8 mouse cellular contexts compared by ENCODE assay signal in genomic region chr16:94227328-94228018, GRCm38 (mm10).
DNase-seq lines count a peak whose midpoint lies in the region; ATAC-seq lines count a peak whose summit lies in the region.

No protein-coding gene starts in this region.

- H3K9ac ChIP-seq in forebrain, embryonic 14.5 days (ENCODE audit: low read length), result no peak overlapping the region
- H3K9ac ChIP-seq in hindbrain, embryonic 12.5 days, result no peak overlapping the region

- peaks cover 18% of the 10 kb centered on the region for H3K27me3 ChIP-seq in forebrain, embryonic 14.5 days (replicated peaks; ENCODE audit: control insufficient read depth, insufficient read depth, low read length)
- peaks cover 91% of the 10 kb centered on the region for H3K27me3 ChIP-seq in hindbrain, embryonic 12.5 days

- peaks cover 13% of the 10 kb centered on the region for H3K4me1 ChIP-seq in forebrain, embryonic 14.5 days (ENCODE audit: control insufficient read depth, insufficient read depth, low read length)
- H3K4me1 ChIP-seq in hindbrain, embryonic 12.5 days, result peaks cover 20% of the 10 kb centered on the region

- H3K36me3 ChIP-seq in forebrain, embryonic 14.5 days (ENCODE audit: control insufficient read depth, insufficient read depth, low read length), result no peaks in the 10 kb centered on the region
- H3K36me3 ChIP-seq in hindbrain, embryonic 12.5 days, result peaks cover 4% of the 10 kb centered on the region; the same call in 1 of the 2 replicates

- DNase-seq in MN1 (ENCODE audit: low spot score), result peak; percentile 76
- DNase-seq in cerebellum, adult 11-12 months, result peak; percentile 75
- DNase-seq in forebrain, embryonic 14.5 days (ENCODE audit: low spot score), result peak; percentile 94
- peak; percentile 32 to 44 for DNase-seq in layer of hippocampus, postnatal 36 days
- peak; percentile 31 for DNase-seq in ovary, postnatal 36 days (ENCODE audit: low spot score)
- no peak for DNase-seq in thymus, postnatal 4 days
- no peak for DNase-seq in spleen, adult 18-20 months

- no peak overlapping the region for H3K4me3 ChIP-seq in forebrain, embryonic 14.5 days (ENCODE audit: low read depth, low read length)
- H3K4me3 ChIP-seq in hindbrain, embryonic 12.5 days, result no peak overlapping the region

- WGBS in forebrain, embryonic 14.5 days, result 1% methylated on average over 18 of the region's 18 CpGs
- 10% methylated on average over 18 of the region's 18 CpGs for WGBS in hindbrain, embryonic 12.5 days

- no peaks in the 10 kb centered on the region for H3K9me3 ChIP-seq in forebrain, embryonic 14.5 days (replicated peaks; ENCODE audit: control insufficient read depth, low read length)
- H3K9me3 ChIP-seq in hindbrain, embryonic 12.5 days (replicated peaks), result no peaks in the 10 kb centered on the region

- peak; percentile 96 for ATAC-seq in forebrain, embryonic 14.5 days
- ATAC-seq in hindbrain, embryonic 12.5 days (ENCODE audit: low FRiP score), result peak; percentile 92

- H3K27ac ChIP-seq in forebrain, embryonic 14.5 days (ENCODE audit: low read depth, low read length), result no peak overlapping the region
- no peak overlapping the region for H3K27ac ChIP-seq in hindbrain, embryonic 12.5 days

- H3K4me2 ChIP-seq in forebrain, embryonic 14.5 days (ENCODE audit: low read length), result peak overlapping the region; percentile 3; the same call in 1 of the 2 replicates
- H3K4me2 ChIP-seq in hindbrain, embryonic 12.5 days (replicated peaks), result 0 out of 2 replicates have a peak overlapping the region, but pooled peaks have one; percentile 1

Comparison
In these comparisons a context has a peak if more than half of its experiments do, and no peak if none do; other contexts are left out.
1. DNase-seq: peak in MN1 (single experiment), cerebellum, adult 11-12 months (single experiment), forebrain, embryonic 14.5 days (single experiment), layer of hippocampus, postnatal 36 days (2 of 2) and ovary, postnatal 36 days (single experiment); none in thymus, postnatal 4 days (single experiment) and spleen, adult 18-20 months (0 of 2).